Mouse (Mus musculus) liver, embryonic 11.5 days (tissue): ENCODE measurements around the gene Atf7. TPM values are rescaled to one million over a fixed set of nuclear protein-coding genes. Genes with fewer than 3 reads are reported as not detected.

Source experiments
- ATAC-seq: fragments of 200-750 bp; cut with Nextera tagmentation; replicated peaks from 2 replicates; pipeline ENCODE4 v1.8.0; 2017; ENCODE audit warnings: moderate number of reproducible peaks, mild to moderate bottlenecking, moderate TSS enrichment, moderate library complexity; ENCODE audit not compliant: low FRiP score
- DNase-seq: peaks from one replicate; pipeline ENCODE4 v3.0.0-alpha.2; 2017; ENCODE audit warnings: low spot score
- H3K27ac ChIP-seq: fragments of 300-500 bp; sonication (generic); 2 replicates; pipeline ENCODE4 v1.5.1; 2014; ENCODE audit warnings: mild to moderate bottlenecking, low read depth, low read length, control low read depth
- H3K27me3 ChIP-seq: fragments of 300-500 bp; sonication (generic); replicated peaks from 2 replicates; pipeline ENCODE4 v1.6.1; 2014; ENCODE audit warnings: low read length, mixed read lengths; ENCODE audit not compliant: control insufficient read depth, insufficient read depth
- H3K36me3 ChIP-seq: fragments of 300-500 bp; sonication (generic); 2 replicates; pipeline ENCODE4 v1.6.1; 2014; ENCODE audit warnings: mild to moderate bottlenecking, low read length, moderate library complexity, mixed read lengths; ENCODE audit not compliant: control insufficient read depth, insufficient read depth
- H3K4me1 ChIP-seq: fragments of 300-500 bp; sonication (generic); replicated peaks from 2 replicates; pipeline ENCODE4 v1.6.1; 2014; ENCODE audit warnings: low read length, mixed read lengths; ENCODE audit not compliant: control insufficient read depth, insufficient read depth
- H3K4me2 ChIP-seq: fragments of 300-500 bp; sonication (generic); 2 replicates; pipeline ENCODE4 v1.6.1; 2014; ENCODE audit warnings: mild to moderate bottlenecking, control low read depth, moderate library complexity
- H3K4me3 ChIP-seq: fragments of 300-500 bp; sonication (generic); 2 replicates; pipeline ENCODE4 v1.5.1; 2014; ENCODE audit warnings: low read depth, low read length, control low read depth
- H3K9ac ChIP-seq: fragments of 300-500 bp; sonication (generic); 2 replicates; pipeline ENCODE4 v1.6.1; 2014; ENCODE audit warnings: low read depth, low read length, control low read depth
- H3K9me3 ChIP-seq: fragments of 300-500 bp; sonication (generic); 2 replicates; pipeline ENCODE4 v1.6.1; 2016; ENCODE audit warnings: low read length, inconsistent platforms, mixed read lengths; ENCODE audit not compliant: control insufficient read depth
- WGBS: fragments of 180-500 bp; shearing (Covaris S2); extraction: QIAGEN DNeasy Blood & Tissue Kit; methylation state at CpG from one replicate; pipeline ENCODE4 v1.1.7; 2014; 5-methylcytosine and 5-hydroxymethylcytosine counted together
- polyA plus RNA-seq: library from polyadenylated mRNA; unstranded; fragments of >200 nt; fragmentation: Nextera tagmentation; extraction: Ambion mirVana; gene quantifications from 2 replicates; pipeline ENCODE4 v1.2.1, GENCODE M21; 2014

Atf7 gene
- polyA plus RNA-seq, 1 experiment from 2014 or later = 17.1 TPM

DNA sequence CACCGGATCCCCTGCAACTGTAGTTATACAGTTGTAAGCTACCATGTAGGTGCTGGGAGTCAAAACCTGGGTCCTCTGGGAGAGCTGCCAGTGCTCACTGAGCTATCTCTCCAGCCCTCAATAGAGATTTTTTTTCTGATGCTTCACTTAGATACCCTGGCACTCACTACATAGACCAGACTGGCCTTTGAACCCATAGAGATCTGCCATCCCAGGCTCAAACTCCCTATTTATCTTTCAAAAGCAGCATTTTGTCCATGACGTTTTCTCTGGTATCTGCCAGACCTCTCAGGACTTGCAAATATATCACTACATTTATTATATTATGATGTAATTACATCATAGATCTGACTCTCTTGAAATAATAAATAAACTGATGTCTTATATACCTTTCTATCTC lies 46.9 kb downstream of the Atf7 start:
- Histone ChIP-seq H3K4me1 (no peaks in the 10 kb centered on the region), H3K36me3 (no peaks in the 10 kb centered on the region), H3K9ac (no peak overlapping the region), H3K4me2 (no peak overlapping the region), H3K27me3 (no peaks in the 10 kb centered on the region), H3K9me3 (no peaks in the 10 kb centered on the region), H3K4me3 (no peak overlapping the region), H3K27ac (no peak overlapping the region)
- ATAC-seq (no peak), DNase-seq (no peak)
- WGBS = 87% methylated on average over 2 of the region's 2 CpGs

DNA sequence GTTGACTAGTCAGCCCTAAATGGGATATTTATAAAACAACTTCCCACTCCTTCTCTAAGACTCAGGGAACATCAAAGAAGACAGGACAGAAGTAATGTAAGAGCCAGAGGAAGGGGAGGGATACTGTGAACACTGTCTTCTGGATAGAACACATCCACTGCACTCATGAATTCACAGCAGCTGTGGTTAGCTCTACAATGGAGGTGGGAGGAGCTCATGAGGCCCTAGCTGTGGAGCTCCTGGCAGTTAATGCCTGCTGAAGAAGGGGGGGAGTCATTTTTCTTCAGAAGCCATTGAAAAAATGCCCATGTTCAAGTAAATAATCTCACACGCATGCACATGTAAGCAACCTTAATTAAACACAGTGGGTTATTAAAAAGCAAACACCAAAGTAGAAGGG lies 48.3 kb downstream of the Atf7 start:
- Histone ChIP-seq H3K36me3 (no peaks in the 10 kb centered on the region), H3K9ac (no peak overlapping the region), H3K27me3 (no peaks in the 10 kb centered on the region), H3K27ac (no peak overlapping the region), H3K4me3 (no peak overlapping the region), H3K9me3 (no peaks in the 10 kb centered on the region), H3K4me2 (no peak overlapping the region), H3K4me1 (no peaks in the 10 kb centered on the region)
- DNase-seq (no peak), ATAC-seq (no peak)
- 95% methylated on average over 1 of the region's 1 CpGs for WGBS

DNA sequence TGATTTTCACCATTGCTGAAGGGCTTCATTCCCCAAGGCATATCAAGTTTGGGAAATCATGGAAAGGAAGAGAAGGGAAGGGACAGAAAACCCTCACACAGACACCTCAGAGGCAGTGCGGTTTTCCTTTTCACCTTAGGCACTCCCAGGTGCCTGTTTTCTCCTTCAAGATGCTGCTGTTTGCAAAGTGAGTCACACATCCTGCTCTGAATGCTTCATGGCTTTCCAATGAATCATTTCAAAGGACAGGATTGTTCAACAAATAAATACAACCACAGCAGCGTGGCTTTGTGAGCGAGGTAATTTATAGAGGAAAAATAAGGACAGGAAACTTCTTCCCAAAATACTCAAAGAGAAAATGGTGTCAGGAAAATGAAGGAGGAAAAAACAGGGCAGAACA lies 53.2 kb downstream of the Atf7 start:
- DNase-seq (no peak), ATAC-seq (no peak)
- no peaks in the 10 kb centered on the region for H3K36me3 ChIP-seq
- H3K9ac ChIP-seq = no peak overlapping the region
- no peaks in the 10 kb centered on the region for H3K27me3 ChIP-seq
- no peaks in the 10 kb centered on the region for H3K4me1 ChIP-seq
- no peak overlapping the region for H3K4me3 ChIP-seq
- no peak overlapping the region for H3K27ac ChIP-seq
- 88% methylated on average over 3 of the region's 3 CpGs for WGBS
- H3K9me3 ChIP-seq = no peaks in the 10 kb centered on the region
- H3K4me2 ChIP-seq = no peak overlapping the region

DNA sequence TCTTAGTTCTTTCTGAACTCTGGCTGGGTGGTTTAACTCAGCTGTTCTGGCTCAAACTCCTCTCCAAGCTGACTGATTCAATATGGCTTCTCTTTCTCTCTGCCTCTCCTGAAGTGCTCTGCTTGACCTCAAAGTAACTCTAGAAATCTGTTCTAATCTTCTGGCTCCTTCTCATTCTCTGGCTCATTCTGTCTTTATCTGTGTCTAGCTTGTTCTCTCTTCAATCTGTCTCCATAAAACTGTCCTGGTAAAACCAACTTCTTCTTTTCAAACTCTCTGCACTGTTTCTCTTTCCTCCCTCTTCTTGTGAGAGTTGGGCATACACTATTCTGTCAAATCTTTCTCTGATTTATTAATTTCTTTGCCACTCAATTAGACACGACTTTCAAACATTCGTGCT lies 57.4 kb downstream of the Atf7 start:
- H3K4me3 ChIP-seq = no peak overlapping the region
- WGBS = 81% methylated on average over 2 of the region's 2 CpGs
- no peaks in the 10 kb centered on the region for H3K36me3 ChIP-seq
- H3K27ac ChIP-seq = no peak overlapping the region
- no peaks in the 10 kb centered on the region for H3K27me3 ChIP-seq
- no peak for ATAC-seq
- H3K9ac ChIP-seq = no peak overlapping the region
- no peaks in the 10 kb centered on the region for H3K4me1 ChIP-seq
- no peaks in the 10 kb centered on the region for H3K9me3 ChIP-seq
- no peak for DNase-seq
- H3K4me2 ChIP-seq = no peak overlapping the region

DNA sequence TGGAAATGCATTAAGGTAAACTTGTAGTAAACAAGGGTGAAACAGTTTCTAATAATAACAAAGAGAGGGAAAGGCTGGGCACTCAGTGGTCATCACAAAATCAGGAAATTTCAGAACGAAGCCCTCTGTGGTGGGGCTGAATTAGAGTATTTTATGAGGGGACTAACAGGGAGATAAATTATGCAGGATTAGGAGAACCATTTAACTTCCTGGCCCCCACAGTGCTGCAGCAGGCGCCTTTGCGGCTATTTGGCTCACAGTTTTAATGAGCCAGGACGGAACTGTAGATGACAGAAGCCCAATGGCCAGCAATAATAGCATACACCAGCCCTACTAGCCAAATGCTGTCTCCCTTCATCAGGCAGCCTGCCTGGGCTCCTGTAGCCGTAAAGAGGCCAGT lies 61.6 kb downstream of the Atf7 start:
- ATAC-seq = no peak
- Histone ChIP-seq H3K36me3 (0 out of 2 replicates have a peak, but pooled peaks cover 2% of the 10 kb centered on the region), H3K27me3 (no peaks in the 10 kb centered on the region), H3K27ac (no peak overlapping the region), H3K4me1 (no peaks in the 10 kb centered on the region), H3K4me3 (no peak overlapping the region), H3K9me3 (no peaks in the 10 kb centered on the region), H3K4me2 (no peak overlapping the region), H3K9ac (no peak overlapping the region)
- WGBS = 85% methylated on average over 5 of the region's 5 CpGs
- DNase-seq = no peak

DNA sequence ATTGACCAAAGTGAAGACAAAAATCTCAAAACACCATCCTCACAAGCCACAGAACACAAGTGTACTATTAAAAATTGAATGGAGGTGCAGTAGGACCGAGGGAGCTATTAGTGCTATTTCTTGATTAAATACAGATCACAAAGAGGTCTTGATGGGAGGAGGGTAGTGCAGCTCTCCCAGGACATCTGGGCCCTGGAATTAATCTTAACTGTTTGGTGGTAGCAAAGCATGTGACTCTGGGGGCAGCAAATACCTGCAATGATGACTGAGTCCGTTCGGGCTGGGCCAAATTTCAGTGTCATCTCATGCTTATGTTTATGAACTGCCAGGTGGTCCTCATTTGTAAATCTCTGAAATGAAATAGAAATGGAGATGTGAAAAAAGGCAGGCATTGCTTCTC lies 62.2 kb downstream of the Atf7 start:
- H3K4me1 ChIP-seq = no peaks in the 10 kb centered on the region
- 0 out of 2 replicates have a peak, but pooled peaks cover 2% of the 10 kb centered on the region for H3K36me3 ChIP-seq
- 97% methylated on average over 3 of the region's 3 CpGs for WGBS
- ATAC-seq = no peak
- no peak overlapping the region for H3K4me3 ChIP-seq
- no peak overlapping the region for H3K27ac ChIP-seq
- H3K9ac ChIP-seq = no peak overlapping the region
- no peak overlapping the region for H3K4me2 ChIP-seq
- no peaks in the 10 kb centered on the region for H3K27me3 ChIP-seq
- H3K9me3 ChIP-seq = no peaks in the 10 kb centered on the region
- no peak for DNase-seq

DNA sequence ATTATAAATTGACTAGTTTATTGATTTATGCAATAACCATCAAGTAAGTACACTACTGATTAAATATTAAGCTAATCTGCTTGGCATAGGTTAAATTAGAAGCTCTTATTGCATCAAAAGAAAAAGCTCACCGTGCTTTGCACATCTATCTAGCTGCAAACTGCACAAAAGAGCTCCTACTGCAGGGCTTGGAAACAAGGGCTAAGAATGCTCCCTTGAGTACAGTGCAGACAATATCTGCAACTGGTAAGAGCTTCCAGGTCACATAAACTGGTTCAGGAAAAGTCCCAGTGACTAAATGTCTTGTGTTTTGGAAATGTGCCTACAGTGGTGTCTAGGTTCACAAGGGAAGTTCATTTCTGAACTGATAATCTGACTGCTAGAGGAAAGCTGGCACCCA lies 62.8 kb downstream of the Atf7 start:
- H3K27ac ChIP-seq = no peak overlapping the region
- H3K9ac ChIP-seq = no peak overlapping the region
- H3K4me1 ChIP-seq = no peaks in the 10 kb centered on the region
- no peaks in the 10 kb centered on the region for H3K27me3 ChIP-seq
- H3K9me3 ChIP-seq = no peaks in the 10 kb centered on the region
- ATAC-seq (no peak), DNase-seq (no peak)
- 0 out of 2 replicates have a peak, but pooled peaks cover 2% of the 10 kb centered on the region for H3K36me3 ChIP-seq
- 100% methylated on average over 1 of the region's 1 CpGs for WGBS
- H3K4me2 ChIP-seq = no peak overlapping the region
- H3K4me3 ChIP-seq = no peak overlapping the region

DNA sequence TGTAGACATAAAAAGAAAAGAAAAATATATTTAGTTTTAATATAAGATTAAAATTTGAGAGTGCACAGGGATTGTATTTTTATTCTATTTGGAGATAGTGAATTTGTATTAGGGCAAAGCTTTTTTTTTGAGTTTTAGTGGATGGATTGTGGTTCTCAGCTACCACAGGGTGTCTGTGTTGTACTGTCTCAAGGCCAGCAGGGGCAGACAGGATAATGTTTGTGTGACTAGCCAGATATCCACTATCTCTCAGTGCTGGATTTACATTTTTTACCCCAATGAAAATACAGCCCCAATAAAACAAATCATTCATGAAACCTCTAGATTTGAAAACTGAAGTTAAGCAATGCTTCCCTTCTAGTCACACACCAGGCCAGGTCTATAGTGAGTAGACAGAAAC lies 67.7 kb downstream of the Atf7 start:
- DNase-seq (no peak), ATAC-seq (no peak)
- no peaks in the 10 kb centered on the region for H3K27me3 ChIP-seq
- no peak overlapping the region for H3K27ac ChIP-seq
- H3K9ac ChIP-seq = no peak overlapping the region
- H3K4me1 ChIP-seq = no peaks in the 10 kb centered on the region
- no peak overlapping the region for H3K4me3 ChIP-seq
- H3K9me3 ChIP-seq = no peaks in the 10 kb centered on the region
- peaks cover 16% of the 10 kb centered on the region for H3K36me3 ChIP-seq
- H3K4me2 ChIP-seq = no peak overlapping the region

DNA sequence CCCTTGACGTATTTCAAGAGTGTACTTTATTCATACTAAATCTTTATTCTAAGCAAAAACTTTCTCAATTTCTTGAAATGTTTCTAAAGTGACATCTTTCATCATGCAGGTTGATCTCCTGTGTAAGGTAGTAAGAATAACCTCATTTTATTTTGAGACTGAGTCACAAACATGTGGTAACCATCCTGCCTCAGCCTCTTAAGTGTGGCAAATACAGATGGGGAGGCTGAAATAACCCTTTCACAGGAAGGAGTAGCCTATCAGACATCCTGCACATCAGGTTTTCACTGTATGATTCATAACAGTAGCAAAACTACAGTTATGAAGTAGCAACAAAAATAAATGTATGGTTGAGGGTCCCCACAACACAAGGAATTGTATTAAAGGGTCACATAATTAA lies 69.7 kb downstream of the Atf7 start:
- H3K27ac ChIP-seq = no peak overlapping the region
- WGBS = 89% methylated on average over 1 of the region's 1 CpGs
- H3K9ac ChIP-seq = no peak overlapping the region
- no peaks in the 10 kb centered on the region for H3K9me3 ChIP-seq
- no peaks in the 10 kb centered on the region for H3K4me1 ChIP-seq
- no peak for DNase-seq
- no peak overlapping the region for H3K4me2 ChIP-seq
- H3K36me3 ChIP-seq = peaks cover 24% of the 10 kb centered on the region
- H3K4me3 ChIP-seq = no peak overlapping the region
- ATAC-seq = no peak
- no peaks in the 10 kb centered on the region for H3K27me3 ChIP-seq
